Mouse (Mus musculus): ENCODE data around the gene Ppp1r36.

GRCm38 (mm10) chr12:76368201-76368789, 49.0 kb upstream of the Ppp1r36 start:
- TF ChIP-seq CTCF (IDR thresholded peaks at IDR 0.05; ENCODE audit: extremely low read depth, insufficient read depth, low read length): no peak
- no peak for TF ChIP-seq POLR2A (IDR thresholded peaks at IDR 0.05; ENCODE audit: extremely low read depth, insufficient read depth, low read length)
